Mouse (Mus musculus) bone marrow, adult 2 months (tissue): ENCODE data around the gene Pcnx.

Experiments
- CTCF ChIP-seq: fragments of 200-500 bp; IDR thresholded peaks from 2 replicates; pipeline ENCODE4 v1.5.1; 2011; ENCODE audit warnings: low read length, control low read depth; ENCODE audit not compliant: control insufficient read depth, insufficient read depth
- POLR2A ChIP-seq: fragments of 200-500 bp; IDR thresholded peaks from 2 replicates; pipeline ENCODE4 v1.6.1; 2011; ENCODE audit warnings: low read depth, mild to moderate bottlenecking, control low read depth, low read length, borderline replicate concordance; ENCODE audit not compliant: control insufficient read depth

DNA sequence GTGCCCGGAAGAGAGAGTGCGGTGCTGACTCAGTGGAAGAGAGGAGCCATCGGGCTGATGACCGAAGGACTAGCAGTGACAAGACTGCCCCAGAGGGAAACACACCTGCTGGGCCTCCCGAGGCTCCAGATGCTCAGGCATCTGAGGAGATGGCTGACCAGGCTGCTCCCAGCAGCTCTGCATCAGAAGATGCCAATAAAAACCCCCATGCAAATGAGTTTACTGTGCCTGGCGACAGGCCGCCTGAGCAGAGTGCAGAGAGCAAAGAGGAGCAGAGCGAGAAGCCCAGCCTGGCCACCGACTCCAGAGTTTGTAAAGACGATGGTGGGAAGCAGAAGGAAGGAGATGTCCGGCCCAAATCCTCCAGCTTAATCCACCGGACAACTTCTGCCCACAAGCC, 58.5 kb downstream of the Pcnx start:
- TF ChIP-seq CTCF (no peak), POLR2A (no peak)
